Mouse (Mus musculus): ENCODE data around the gene Flot1. TPM values are rescaled to one million over a fixed set of nuclear protein-coding genes. Genes with fewer than 3 reads are reported as not detected.
"Not testable (repeated sequence)": the region's sequence is repeated elsewhere in the genome, so short reads cannot be mapped to it uniquely, and the experiment has no call there.

The Flot1 gene
- polyA plus RNA-seq, 3 experiments from 2014 or later = 20.5 to 31.1 (median 28.1) TPM

- no peak for ATAC-seq
Observed at GRCm38 (mm10) chr17:35836991-35837422, 14.0 kb downstream of the Flot1 start.

GRCm38 (mm10) chr17:35837487-35837886, 14.5 kb downstream of the Flot1 start:
- ATAC-seq = no peak

- ATAC-seq = peak; percentile 39
Observed at GRCm38 (mm10) chr17:35838122-35838544, 15.1 kb downstream of the Flot1 start, which contains the start of gene Tubb5. TSS of gene Tubb5 (minus strand) at chr17:35838306.

DNA sequence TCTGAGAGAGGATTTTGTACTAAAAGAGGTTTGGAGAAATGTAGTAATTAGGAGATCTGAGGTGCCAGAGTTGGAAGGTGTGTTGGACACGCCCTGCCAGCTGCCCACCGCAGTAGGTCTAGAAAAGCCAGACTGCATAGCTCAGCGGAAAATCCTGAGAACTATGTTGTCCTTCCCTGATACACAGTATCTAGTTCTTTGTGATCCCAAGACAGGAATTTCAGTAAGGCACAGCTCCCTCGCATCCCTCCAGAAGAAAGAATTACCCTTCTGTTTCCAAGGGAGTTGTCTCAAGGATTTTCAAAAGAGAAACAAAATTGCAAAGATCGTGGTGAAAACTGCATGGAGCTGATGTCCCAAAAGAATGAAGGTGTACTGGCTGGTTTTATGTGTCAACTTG, 15.5 kb downstream of the Flot1 start:
- ATAC-seq = no peak

DNA sequence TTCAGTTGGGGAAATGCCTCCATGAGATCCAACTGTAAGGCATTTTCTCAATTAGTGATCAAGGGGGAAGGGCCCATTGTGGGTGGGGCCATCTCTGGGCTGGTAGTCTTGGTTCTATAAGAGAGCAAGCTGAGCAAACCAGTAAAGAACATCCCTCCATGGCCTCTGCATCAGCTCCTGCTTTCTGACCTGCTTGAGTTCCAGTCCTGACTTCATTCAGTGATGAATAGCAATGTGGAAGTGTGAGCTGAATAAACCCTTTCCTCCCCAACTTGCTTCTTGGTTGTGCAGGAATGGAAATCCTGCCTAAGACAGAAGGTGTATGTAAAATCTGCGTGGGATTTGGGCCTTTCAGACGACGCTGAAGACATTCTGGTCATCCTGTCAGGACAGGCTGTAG, 16.0 kb downstream of the Flot1 start:
- ATAC-seq = not testable (repeated sequence)

- ATAC-seq = no peak
Observed at GRCm38 (mm10) chr17:35840561-35840960, 17.5 kb downstream of the Flot1 start.

DNA sequence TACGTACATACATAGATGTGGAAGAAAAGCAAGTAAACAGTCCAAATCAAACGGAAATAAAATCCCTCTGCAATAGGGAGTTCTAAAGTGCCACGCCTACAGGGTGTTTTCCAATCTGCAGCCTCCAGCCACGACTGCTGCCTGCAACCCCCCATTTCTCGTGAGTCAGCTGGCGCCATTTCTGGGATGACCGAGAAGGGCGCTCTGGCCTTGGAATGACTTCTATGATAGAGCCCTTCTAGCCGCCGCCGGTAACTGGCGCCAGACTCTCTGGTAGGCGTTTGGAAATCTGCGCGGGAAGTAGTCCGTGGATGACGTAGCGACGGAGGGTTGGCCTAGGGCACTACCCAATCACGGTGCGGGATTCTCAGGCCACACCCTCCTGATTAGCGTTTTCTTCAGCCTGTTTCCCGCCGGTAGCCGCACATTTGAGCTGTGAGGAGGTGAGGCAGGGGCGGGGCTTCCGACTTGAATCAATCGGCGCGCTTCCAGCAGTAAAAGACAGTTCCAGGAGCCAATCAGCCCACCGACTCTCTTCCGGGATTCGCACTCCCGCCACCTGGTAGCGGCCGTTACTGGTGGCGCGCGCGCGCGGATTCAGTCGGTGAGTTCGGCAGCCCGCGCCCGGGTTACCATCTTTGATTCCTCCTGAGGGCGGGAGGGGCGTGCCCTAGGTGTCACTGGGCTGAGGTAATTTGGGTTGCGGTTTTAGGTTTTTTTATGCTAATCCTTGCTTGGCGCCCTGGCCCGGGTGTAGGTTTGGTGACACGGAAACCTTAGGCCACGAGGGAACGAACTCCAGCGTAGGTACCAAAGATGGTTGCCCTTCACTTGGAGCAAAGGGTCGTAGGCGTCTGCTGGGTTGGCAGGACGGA, 18.3 kb downstream of the Flot1 start, which contains the start of gene Mdc1:
Gene Mdc1 (plus strand): TSS at position 440 of the 875 bp plus-strand sequence.
- peak; percentile 85 for ATAC-seq

- ATAC-seq = no peak
Observed at GRCm38 (mm10) chr17:35842006-35842405, 19.0 kb downstream of the Flot1 start.

GRCm38 (mm10) chr17:35843514-35843913, 20.5 kb downstream of the Flot1 start:
- ATAC-seq = no peak

DNA sequence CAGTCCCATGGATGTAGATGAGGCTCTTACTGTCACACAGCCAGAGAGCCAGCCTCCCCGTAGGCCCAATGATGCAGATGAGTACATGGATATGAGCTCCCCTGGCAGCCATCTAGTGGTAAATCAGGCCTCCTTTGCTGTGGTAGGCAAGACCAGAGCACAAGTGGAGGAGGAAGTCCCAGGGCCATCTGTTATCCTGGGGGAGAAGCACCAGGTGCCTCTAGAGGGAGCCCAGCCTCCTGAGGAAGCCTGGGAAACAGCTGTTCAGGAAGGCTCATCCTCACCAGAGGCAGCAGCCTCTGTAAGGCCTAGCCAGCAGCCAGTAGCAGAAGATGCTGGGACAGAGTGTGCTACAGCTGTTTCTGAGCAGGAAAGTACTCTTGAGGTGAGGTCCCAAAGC, 25.1 kb downstream of the Flot1 start:
- ATAC-seq = no peak

- no peak for ATAC-seq
Observed at GRCm38 (mm10) chr17:35850974-35851373, 27.9 kb downstream of the Flot1 start.

DNA sequence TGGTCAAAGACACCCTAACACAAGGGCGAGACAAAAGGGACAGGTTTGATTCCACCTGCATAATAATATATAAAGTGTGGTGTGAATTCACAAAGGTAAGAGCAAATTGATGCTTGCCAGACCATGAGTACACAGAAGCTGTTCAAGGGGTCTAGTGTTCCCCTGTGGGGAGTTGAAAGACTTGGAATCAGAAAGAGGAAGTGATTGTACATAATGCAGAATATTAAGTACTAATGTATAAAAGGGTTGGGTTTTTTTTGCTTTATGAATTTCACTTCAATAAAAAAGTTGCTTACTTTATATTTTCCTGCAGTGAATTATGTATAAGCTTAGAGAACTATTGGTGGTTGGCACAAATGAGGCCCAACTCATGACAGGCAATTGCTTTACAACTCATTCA, 36.3 kb downstream of the Flot1 start:
- ATAC-seq = no peak

GRCm38 (mm10) chr17:35859835-35860234, 36.8 kb downstream of the Flot1 start:
- no peak for ATAC-seq

DNA sequence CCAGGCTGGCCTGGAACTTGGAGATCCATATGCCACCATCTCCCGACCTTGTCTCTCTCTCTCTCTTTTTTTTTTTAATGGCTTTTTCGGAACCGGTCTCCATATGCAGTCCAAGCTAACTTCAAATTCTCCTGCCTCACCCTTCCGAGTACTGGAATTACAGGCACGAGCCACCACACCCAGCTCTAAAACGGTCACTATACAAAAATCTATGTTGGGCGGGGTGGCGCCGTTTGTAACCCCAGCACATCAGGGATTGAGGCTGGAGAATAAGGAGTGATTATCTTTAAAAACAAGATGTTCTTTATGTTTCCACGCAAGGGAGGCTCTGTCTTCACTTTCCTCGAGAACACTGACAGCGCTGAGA, 37.8 kb downstream of the Flot1 start:
- ATAC-seq = no peak

DNA sequence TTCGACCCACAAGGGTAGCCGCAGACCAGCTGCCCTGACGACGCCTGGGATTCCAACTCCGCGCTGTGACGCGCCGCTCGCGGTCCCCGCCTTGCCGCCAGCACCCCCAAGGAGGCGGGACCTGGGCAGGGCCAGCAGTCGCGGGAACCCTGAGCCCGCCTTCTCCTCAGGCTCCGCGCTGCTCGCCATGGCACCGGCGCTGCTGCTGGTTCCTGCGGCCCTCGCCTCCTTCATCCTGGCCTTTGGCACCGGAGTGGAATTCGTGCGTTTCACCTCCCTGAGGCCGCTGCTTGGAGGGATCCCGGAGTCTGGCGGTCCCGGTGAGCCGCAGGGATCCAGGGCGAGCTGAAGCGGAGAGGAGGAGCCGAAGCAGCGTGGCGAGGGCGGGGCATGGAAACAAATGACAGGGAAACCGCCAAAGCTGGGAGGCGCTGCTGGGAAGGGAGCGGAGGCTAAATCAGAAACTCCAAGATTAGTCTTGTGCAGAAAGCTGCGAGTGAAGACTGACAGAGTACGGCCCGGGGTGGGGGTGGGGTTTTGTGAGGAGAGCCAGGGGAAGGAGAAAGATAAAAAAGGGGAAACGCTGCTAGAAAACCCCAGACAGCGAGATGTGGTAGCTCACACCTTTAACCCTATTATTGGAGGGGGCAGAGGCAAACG, 38.3 kb downstream of the Flot1 start, which contains the start of gene Nrm:
Gene Nrm (plus strand): TSS at position 121 of the 660 bp plus-strand sequence.
- peak; percentile 89 for ATAC-seq

GRCm38 (mm10) chr17:35864832-35865353, 41.9 kb downstream of the Flot1 start:
- ATAC-seq = no peak

GRCm38 (mm10) chr17:35865481-35866280, 42.7 kb downstream of the Flot1 start, which contains the start of gene Ppp1r18:
TSS of gene Ppp1r18 (plus strand) at chr17:35865593.
- ATAC-seq = no peak

DNA sequence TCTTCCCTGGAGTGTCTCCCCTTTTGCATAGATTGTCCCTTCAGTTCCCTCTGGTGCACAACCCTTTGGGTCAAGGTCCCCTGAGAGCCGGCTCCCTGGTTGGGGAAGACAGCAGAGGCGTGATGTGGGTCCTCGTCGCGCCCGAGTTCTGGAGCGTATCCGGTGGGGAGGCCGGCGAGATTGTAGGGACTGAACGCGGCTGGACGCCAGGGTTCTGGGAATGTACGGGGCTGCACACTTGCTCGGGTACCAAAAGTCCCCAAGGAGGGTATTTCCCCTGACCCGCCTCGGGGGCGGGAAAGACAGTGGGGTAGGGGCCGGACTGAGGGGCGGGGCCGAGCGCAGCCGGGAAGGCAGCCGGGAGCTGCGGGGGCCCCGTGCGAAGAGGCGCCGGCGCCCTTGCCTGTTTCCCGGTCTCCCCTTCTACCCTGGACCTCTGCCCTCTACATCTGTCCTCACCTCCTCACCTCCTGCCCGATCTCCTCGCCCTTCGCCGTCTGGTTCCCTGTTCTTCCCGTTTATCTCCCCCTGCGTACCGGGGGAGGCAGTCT, 43.3 kb downstream of the Flot1 start:
- no peak for ATAC-seq

GRCm38 (mm10) chr17:35866911-35867890, 44.2 kb downstream of the Flot1 start:
- no peak for ATAC-seq

- peak; percentile 45 for ATAC-seq
Observed at GRCm38 (mm10) chr17:35868165-35868820, 45.3 kb downstream of the Flot1 start.
